Comparison of ENCODE assay signal across 18 mouse cellular contexts in the genomic region with DNA sequence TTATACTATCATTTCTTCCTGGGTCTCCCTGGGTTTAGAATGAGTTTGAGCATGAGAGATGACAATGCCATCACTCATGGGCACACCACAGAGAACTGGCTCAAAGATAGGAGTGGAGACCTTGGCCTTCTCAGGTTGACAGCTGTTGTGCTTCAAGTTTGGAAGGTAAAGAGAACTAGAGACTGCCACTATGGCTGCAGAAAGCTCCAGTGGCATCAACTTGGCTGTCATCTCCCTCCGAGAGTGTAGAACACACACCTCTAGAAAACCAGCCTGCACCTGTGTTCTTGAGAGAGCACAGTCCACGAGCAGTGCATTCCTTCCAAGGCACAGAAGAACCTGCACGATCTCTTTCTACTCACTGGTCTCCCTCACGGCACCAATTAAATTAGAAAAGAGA.
DNase-seq lines count a peak whose midpoint lies in the region; TF ChIP-seq lines count a peak whose summit lies in the region.
"Had no signal": no experiment of that assay in that cellular context is flagged by ENCODE, and none has a peak within 500 bp of the region (broad histone marks: within the 10 kb centered on the region; RNA-seq: fewer than 3 reads in every experiment).

No protein-coding gene starts in this region.

- peak; percentile 13 for DNase-seq in adrenal gland, adult 8-10 months
- DNase-seq in adrenal gland, adult 18-20 months (ENCODE audit: low spot score in 2 of 2) = no peak
- no peak for DNase-seq in heart, adult 2 months
- DNase-seq in heart, postnatal 25 days (ENCODE audit: low spot score) = no peak
- DNase-seq in layer of hippocampus, adult 2 months (ENCODE audit: low spot score in 2 of 2) = no peak
- no peak for DNase-seq in layer of hippocampus, postnatal 14 days (ENCODE audit: low spot score in 2 of 2)
- no peak for DNase-seq in cerebellum, adult 8-10 months
- DNase-seq: cerebellum, adult 11-12 months; cerebellum, adult 9-10 months; gastrocnemius, postnatal 10 days; gastrocnemius, postnatal 36 days; heart, postnatal 14 days; kidney, adult 8-10 months had no signal

- no peak overlapping the region for H3K4me3 ChIP-seq in heart, adult 2 months
- H3K4me3 ChIP-seq in layer of hippocampus, adult 2 months = no peak overlapping the region
- H3K4me3 ChIP-seq: forebrain, embryonic 10.5 days; forebrain, embryonic 13.5 days; heart, embryonic 13.5 days; hindbrain, embryonic 12.5 days; hindbrain, embryonic 15.5 days had no signal

- TF ChIP-seq EP300 in heart, adult 2 months (IDR thresholded peaks at IDR 0.05; ENCODE audit: insufficient read depth, low read depth, low read length) = no peak

- H3K4me1 ChIP-seq in heart, adult 2 months (ENCODE audit: control insufficient read depth, insufficient read depth, low read length) = peaks cover 23% of the 10 kb centered on the region
- H3K4me1 ChIP-seq: forebrain, embryonic 10.5 days had no signal

- intact Hi-C loops in heart, adult 2 months (cut with DNase I) = no loop called here
- intact Hi-C loops in heart, postnatal 25 days (cut with DNase I) = no loop called here

- peaks cover 15% of the 10 kb centered on the region for H3K79me2 ChIP-seq in heart, adult 2 months (replicated peaks; ENCODE audit: control insufficient read depth, insufficient read depth, low read length)

- H3K36me3 ChIP-seq in heart, adult 2 months (ENCODE audit: control insufficient read depth, insufficient read depth, low read length) = peaks cover 27% of the 10 kb centered on the region
- H3K36me3 ChIP-seq: forebrain, embryonic 10.5 days had no signal

- no peak for TF ChIP-seq CTCF in heart, adult 2 months (IDR thresholded peaks at IDR 0.05)
- TF ChIP-seq CTCF in layer of hippocampus, adult 2 months (conservative IDR thresholded peaks at IDR 0.05) = no peak

- H3K27ac ChIP-seq in heart, adult 2 months = peak overlapping the region; percentile 18; the same call in 1 of the 2 replicates
- peak overlapping the region; percentile 39; the same call in 1 of the 2 replicates for H3K27ac ChIP-seq in layer of hippocampus, adult 2 months
- H3K27ac ChIP-seq: forebrain, embryonic 10.5 days; forebrain, embryonic 13.5 days; hindbrain, embryonic 12.5 days; hindbrain, embryonic 15.5 days had no signal

- H3K9ac ChIP-seq in heart, adult 2 months (ENCODE audit: low read depth, low read length) = no peak overlapping the region
- H3K9ac ChIP-seq: forebrain, embryonic 13.5 days; heart, embryonic 13.5 days; hindbrain, embryonic 12.5 days; hindbrain, embryonic 15.5 days had no signal

- H3K27me3 ChIP-seq in heart, adult 2 months (ENCODE audit: control insufficient read depth, insufficient read depth, low read length) = no peaks in the 10 kb centered on the region
- H3K27me3 ChIP-seq: forebrain, embryonic 13.5 days; heart, embryonic 13.5 days; hindbrain, embryonic 12.5 days; hindbrain, embryonic 15.5 days had no signal

- 75% methylated on average over 4 of the region's 4 CpGs for WGBS in heart, adult 2 months

- TF ChIP-seq POLR2A in heart, adult 2 months (IDR thresholded peaks at IDR 0.05; ENCODE audit: insufficient read depth, low read depth, low read length) = no peak
